Mouse (Mus musculus) neural tube, embryonic 11.5 days (tissue): ENCODE data around the gene Lsp1. TPM values are rescaled to one million over a fixed set of nuclear protein-coding genes. Genes with fewer than 3 reads are reported as not detected.

Experiments used
- ATAC-seq: fragments of 200-750 bp; cut with Nextera tagmentation; 2 replicates; pipeline ENCODE4 v1.8.0; 2017; ENCODE audit warnings: moderate number of reproducible peaks, mild to moderate bottlenecking, moderate TSS enrichment, moderate library complexity; ENCODE audit not compliant: insufficient read depth, low FRiP score, low TSS enrichment
- DNase-seq: peaks from one replicate; pipeline ENCODE4 v3.0.0-alpha.2; 2015; ENCODE audit warnings: low spot score
- H3K27ac ChIP-seq: fragments of 300-500 bp; sonication (generic); 2 replicates; pipeline ENCODE4 v1.5.1; 2014; ENCODE audit warnings: low read depth, mild to moderate bottlenecking, low read length
- H3K27me3 ChIP-seq: fragments of 300-500 bp; sonication (generic); 2 replicates; pipeline ENCODE4 v1.6.1; 2014; ENCODE audit warnings: mild to moderate bottlenecking, low read length, mixed read lengths; ENCODE audit not compliant: control insufficient read depth, insufficient read depth
- H3K36me3 ChIP-seq: fragments of 300-500 bp; sonication (generic); 2 replicates; pipeline ENCODE4 v1.6.1; 2014; ENCODE audit warnings: mild to moderate bottlenecking, low read length, moderate library complexity, mixed read lengths; ENCODE audit not compliant: control insufficient read depth, insufficient read depth
- H3K4me1 ChIP-seq: fragments of 300-500 bp; sonication (generic); 2 replicates; pipeline ENCODE4 v1.6.1; 2014; ENCODE audit warnings: low read length, mixed read lengths; ENCODE audit not compliant: control insufficient read depth, insufficient read depth
- H3K4me2 ChIP-seq: fragments of 300-500 bp; sonication (generic); 2 replicates; pipeline ENCODE4 v1.6.1; 2014; ENCODE audit warnings: low read depth, mild to moderate bottlenecking, moderate library complexity
- H3K4me3 ChIP-seq: fragments of 300-500 bp; sonication (generic); 2 replicates; pipeline ENCODE4 v1.5.1; 2014; ENCODE audit warnings: low read depth, low read length
- H3K9ac ChIP-seq: fragments of 300-500 bp; sonication (generic); 2 replicates; pipeline ENCODE4 v1.6.1; 2014; ENCODE audit warnings: mild to moderate bottlenecking, low read length
- H3K9me3 ChIP-seq: fragments of 300-500 bp; sonication (generic); 2 replicates; pipeline ENCODE4 v1.6.1; 2016; ENCODE audit warnings: low read length; ENCODE audit not compliant: control insufficient read depth
- WGBS: fragments of 180-500 bp; shearing (Covaris S2); extraction: QIAGEN DNeasy Blood & Tissue Kit; methylation state at CpG from one replicate; pipeline ENCODE4 v1.1.7; 2014; 5-methylcytosine and 5-hydroxymethylcytosine counted together
- polyA plus RNA-seq: library from polyadenylated mRNA; unstranded; fragments of >200 nt; fragmentation: Nextera tagmentation; extraction: Ambion mirVana; gene quantifications from 2 replicates; pipeline ENCODE4 v1.2.1, GENCODE M21; 2014

The Lsp1 gene
- polyA plus RNA-seq, 1 experiment from 2014 or later: 15.1 TPM

GRCm38 (mm10) chr7:142510021-142510777 lies 49.6 kb downstream of the Lsp1 start:
- H3K4me3 ChIP-seq: no peak overlapping the region; the same call in 1 of the 2 replicates
- H3K9ac ChIP-seq: peak overlapping the region; percentile 7; the same call in 1 of the 2 replicates
- ATAC-seq: no peak
- no peaks in the 10 kb centered on the region for H3K36me3 ChIP-seq
- 7% methylated on average over 12 of the region's 12 CpGs for WGBS
- peak; percentile 76 for DNase-seq
- H3K4me1 ChIP-seq: peaks cover 23% of the 10 kb centered on the region
- H3K27me3 ChIP-seq: peaks cover 6% of the 10 kb centered on the region; the same call in 1 of the 2 replicates
- peak overlapping the region; percentile 22; the same call in 1 of the 2 replicates for H3K4me2 ChIP-seq
- H3K9me3 ChIP-seq: no peaks in the 10 kb centered on the region
- H3K27ac ChIP-seq: peak overlapping the region; percentile 83

DNA sequence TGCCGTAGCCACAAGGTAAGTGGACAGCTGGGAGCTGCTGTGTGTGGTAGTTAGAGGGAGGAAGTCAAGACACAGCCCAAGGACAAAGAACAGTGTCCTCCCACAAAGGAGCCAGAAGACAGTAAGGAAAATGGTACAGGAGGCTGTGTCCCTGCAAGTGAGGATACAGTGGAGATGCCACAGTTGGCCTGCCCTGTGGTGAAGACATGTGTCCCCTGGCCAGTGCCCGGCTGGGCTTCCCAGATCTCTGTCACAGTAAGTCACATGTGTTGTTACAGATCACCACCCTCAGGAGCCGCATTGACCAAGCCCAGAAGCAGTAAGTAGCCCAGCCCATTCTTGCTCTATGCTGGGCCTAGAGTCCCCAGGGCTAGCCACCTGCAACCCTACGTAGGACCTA lies 53.4 kb downstream of the Lsp1 start:
- H3K27me3 ChIP-seq: 0 out of 2 replicates have a peak, but pooled peaks cover 3% of the 10 kb centered on the region
- ATAC-seq: no peak
- no peak overlapping the region for H3K4me2 ChIP-seq
- no peak overlapping the region for H3K4me3 ChIP-seq
- peaks cover 25% of the 10 kb centered on the region for H3K4me1 ChIP-seq
- 83% methylated on average over 4 of the region's 4 CpGs for WGBS
- no peaks in the 10 kb centered on the region for H3K36me3 ChIP-seq
- no peaks in the 10 kb centered on the region for H3K9me3 ChIP-seq
- no peak overlapping the region for H3K27ac ChIP-seq
- no peak overlapping the region for H3K9ac ChIP-seq
- DNase-seq: no peak

- H3K4me3 ChIP-seq: no peak overlapping the region
- H3K4me1 ChIP-seq: peaks cover 10% of the 10 kb centered on the region
- peak overlapping the region; percentile 5; the same call in 1 of the 2 replicates for H3K27ac ChIP-seq
- H3K4me2 ChIP-seq: no peak overlapping the region
- H3K9me3 ChIP-seq: no peaks in the 10 kb centered on the region
- DNase-seq (peak; percentile 39), ATAC-seq (no peak)
- no peak overlapping the region for H3K9ac ChIP-seq
- H3K27me3 ChIP-seq: 0 out of 2 replicates have a peak, but pooled peaks cover 3% of the 10 kb centered on the region
- WGBS: 53% methylated on average over 21 of the region's 21 CpGs
- no peaks in the 10 kb centered on the region for H3K36me3 ChIP-seq
Observed at GRCm38 (mm10) chr7:142516221-142516978, 55.8 kb downstream of the Lsp1 start.

DNA sequence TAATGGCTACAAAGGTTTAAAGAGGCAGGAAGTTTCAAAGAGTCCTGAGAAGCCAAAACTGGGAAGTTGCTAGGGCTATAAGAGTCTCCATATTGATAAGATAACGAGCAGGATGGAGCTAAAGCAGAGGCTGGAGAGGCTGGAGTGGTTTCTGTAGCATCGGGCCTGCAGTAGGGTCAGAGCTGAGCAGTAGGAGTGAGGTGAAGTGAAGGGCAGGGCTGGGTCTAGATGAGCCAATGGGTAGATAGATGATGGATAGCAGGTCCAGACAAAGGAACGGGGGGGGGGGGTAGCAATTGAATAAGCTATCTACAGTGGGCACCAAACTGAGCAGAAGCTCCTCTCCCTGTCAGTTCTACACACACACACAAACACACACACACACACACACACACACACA lies 56.9 kb downstream of the Lsp1 start:
- H3K27me3 ChIP-seq: 0 out of 2 replicates have a peak, but pooled peaks cover 3% of the 10 kb centered on the region
- DNase-seq (no peak), ATAC-seq (no peak)
- H3K4me3 ChIP-seq: no peak overlapping the region
- H3K27ac ChIP-seq: no peak overlapping the region
- no peaks in the 10 kb centered on the region for H3K36me3 ChIP-seq
- H3K9me3 ChIP-seq: no peaks in the 10 kb centered on the region
- H3K4me2 ChIP-seq: no peak overlapping the region
- WGBS: 86% methylated on average over 3 of the region's 3 CpGs
- no peak overlapping the region for H3K9ac ChIP-seq
- peaks cover 10% of the 10 kb centered on the region for H3K4me1 ChIP-seq

DNA sequence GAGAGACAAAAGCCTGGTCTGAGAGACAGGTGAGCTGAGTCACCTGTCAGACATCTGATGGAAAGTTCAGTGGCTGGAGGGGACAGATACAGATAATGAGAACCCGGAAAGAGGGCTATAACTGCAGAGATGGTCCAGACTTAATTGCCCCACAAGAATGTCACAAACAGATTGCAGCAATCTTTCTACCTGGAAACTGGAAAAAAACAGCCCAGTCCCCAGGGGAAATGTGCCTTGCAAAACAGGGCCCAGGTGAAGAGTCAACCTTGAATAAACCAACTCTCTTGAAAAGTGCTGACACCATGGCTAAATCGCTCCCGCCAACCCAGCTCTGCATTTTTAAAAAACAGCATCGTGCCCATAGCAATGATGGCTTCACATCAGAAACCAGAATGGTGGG lies 59.7 kb downstream of the Lsp1 start:
- Histone ChIP-seq H3K36me3 (no peaks in the 10 kb centered on the region), H3K9ac (no peak overlapping the region), H3K27ac (no peak overlapping the region), H3K4me3 (no peak overlapping the region), H3K27me3 (no peaks in the 10 kb centered on the region), H3K4me1 (peaks cover 24% of the 10 kb centered on the region), H3K9me3 (no peaks in the 10 kb centered on the region), H3K4me2 (no peak overlapping the region)
- ATAC-seq: no peak
- WGBS: 86% methylated on average over 4 of the region's 4 CpGs
- no peak for DNase-seq

DNA sequence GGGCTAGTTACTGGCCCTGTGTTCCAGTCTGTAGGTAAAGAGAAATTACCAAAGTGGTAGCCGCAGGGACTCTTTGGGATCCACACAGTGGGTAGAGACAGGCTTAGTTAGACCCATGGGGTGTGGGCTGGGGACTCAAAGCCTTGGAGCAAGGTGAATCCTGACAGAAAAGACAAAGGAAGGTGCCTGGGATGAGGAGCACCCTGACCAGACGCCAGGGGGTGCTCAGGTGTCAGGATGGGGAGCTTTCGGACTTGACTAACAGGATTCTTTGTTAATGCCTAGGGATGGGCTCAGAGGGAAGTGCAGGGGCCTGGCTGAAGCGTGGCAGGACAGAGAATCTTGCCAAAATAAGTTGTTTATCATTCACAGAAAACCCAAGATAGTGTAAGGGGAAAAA lies 61.7 kb downstream of the Lsp1 start:
- DNase-seq: peak; percentile 44
- H3K9ac ChIP-seq: no peak overlapping the region
- H3K4me1 ChIP-seq: peaks cover 20% of the 10 kb centered on the region
- WGBS: 21% methylated on average over 4 of the region's 4 CpGs
- no peaks in the 10 kb centered on the region for H3K9me3 ChIP-seq
- no peak overlapping the region for H3K4me2 ChIP-seq
- H3K27me3 ChIP-seq: no peaks in the 10 kb centered on the region
- H3K27ac ChIP-seq: 0 out of 2 replicates have a peak overlapping the region, but pooled peaks have one; percentile 11
- no peak overlapping the region for H3K4me3 ChIP-seq
- ATAC-seq: no peak
- H3K36me3 ChIP-seq: no peaks in the 10 kb centered on the region

DNA sequence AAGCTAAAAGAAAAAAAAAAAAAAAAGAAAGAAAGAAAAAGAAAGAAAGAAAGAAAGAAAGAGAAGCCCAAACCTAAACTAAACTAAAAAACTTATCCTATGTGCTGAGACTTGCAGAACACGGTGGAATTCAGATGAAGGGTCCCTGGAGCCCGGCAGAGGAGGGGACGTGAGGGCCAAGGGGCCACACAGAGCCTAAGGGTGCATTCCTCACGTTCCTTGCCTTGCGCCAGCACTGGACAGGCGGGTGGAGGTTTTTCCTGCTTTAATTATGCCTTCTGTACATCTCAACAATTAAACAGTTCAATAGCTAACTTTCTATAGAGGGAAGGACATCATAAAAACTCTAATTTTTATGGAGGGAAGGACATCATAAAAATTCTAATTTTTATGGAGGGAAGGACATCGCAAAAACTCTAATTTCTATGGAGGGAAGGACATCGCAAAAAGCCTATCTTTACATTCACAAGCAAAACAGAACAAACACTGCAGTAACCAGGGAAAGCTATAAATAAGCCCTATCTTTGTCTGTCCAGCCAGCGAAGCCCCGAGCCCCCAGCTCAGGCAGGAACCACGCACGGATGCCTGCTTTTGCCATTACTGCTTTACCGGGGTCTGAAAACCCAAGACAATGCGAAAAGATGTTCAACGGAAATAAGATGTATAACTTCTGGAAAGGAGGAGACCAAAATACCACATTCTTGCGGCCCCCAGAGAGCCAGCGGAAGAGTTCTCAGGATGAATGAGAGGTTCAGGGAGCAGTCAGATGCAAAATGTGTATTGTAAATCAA lies 62.8 kb downstream of the Lsp1 start:
- Histone ChIP-seq H3K27me3 (no peaks in the 10 kb centered on the region), H3K4me3 (no peak overlapping the region), H3K9ac (no peak overlapping the region), H3K4me2 (no peak overlapping the region), H3K27ac (peak overlapping the region; percentile 54), H3K9me3 (no peaks in the 10 kb centered on the region), H3K36me3 (no peaks in the 10 kb centered on the region), H3K4me1 (peaks cover 20% of the 10 kb centered on the region)
- ATAC-seq (no peak), DNase-seq (peak; percentile 46)
- WGBS: 14% methylated on average over 17 of the region's 17 CpGs

DNA sequence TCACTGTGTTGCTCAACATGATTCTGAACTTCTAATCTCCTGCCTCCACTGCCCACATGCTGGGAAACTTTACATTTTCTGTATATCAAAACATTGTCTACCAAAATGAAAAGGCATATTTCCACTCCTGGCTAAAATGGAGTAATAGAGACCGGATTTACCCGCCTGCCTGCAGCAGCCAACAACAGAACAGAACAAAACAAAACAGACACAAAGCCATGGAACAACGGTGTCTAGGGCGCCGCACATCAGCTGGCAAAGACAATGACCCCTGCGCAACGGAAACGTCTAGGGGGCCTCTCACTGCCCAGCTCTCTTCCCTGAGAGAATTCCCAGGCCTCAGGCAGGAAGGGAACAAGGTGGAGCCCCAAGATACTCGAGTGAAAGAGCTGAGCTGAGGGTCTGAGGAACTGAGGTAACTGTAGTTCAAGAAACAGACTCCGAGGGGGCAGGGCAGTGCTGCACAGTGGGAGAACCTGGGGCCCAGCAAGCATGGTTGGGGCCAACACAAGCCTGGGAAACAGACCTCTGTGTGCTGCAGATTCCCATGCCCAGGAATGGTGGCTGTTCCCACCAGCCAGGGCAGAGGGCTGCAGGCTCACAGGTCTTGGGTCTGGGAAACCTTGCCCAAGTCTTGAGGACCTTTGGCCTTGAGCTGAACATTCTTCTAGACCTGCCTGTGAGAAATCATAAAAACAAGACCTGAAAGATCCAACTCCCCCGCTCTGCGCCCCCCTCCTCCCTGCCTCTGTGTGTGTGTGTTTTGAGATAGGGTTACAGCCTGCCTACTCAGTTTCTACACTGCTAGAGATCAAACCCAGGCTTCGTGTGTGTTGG lies 65.0 kb downstream of the Lsp1 start:
- no peaks in the 10 kb centered on the region for H3K9me3 ChIP-seq
- peak overlapping the region; percentile 23 for H3K27ac ChIP-seq
- ATAC-seq (no peak), DNase-seq (peak; percentile 37)
- no peaks in the 10 kb centered on the region for H3K27me3 ChIP-seq
- H3K4me3 ChIP-seq: no peak overlapping the region
- H3K4me1 ChIP-seq: peaks cover 20% of the 10 kb centered on the region
- H3K9ac ChIP-seq: no peak overlapping the region
- 27% methylated on average over 13 of the region's 13 CpGs for WGBS
- no peak overlapping the region for H3K4me2 ChIP-seq
- H3K36me3 ChIP-seq: no peaks in the 10 kb centered on the region
